Mouse (Mus musculus) erythroid progenitor cell, adult 5-6 weeks (primary cell): ENCODE data around the gene Fam210b. TPM values are rescaled to one million over a fixed set of nuclear protein-coding genes. Genes with fewer than 3 reads are reported as not detected.

Source experiments
- ATAC-seq: replicated peaks from 2 replicates; pipeline ENCODE4 v1.8.0; 2016; ENCODE audit warnings: moderate number of reproducible peaks, mild to moderate bottlenecking, moderate TSS enrichment, inconsistent platforms; ENCODE audit not compliant: poor library complexity, low FRiP score, severe bottlenecking
- total RNA-seq, 2 experiments: library from RNA; stranded (forward) in 1 of 2; stranded (reverse) in 1 of 2; fragments of 150-400 nt in 1 of 2; fragments of 186-747, 209-891 nt in 1 of 2; gene quantifications; 2 replicates each; pipeline versions ENCODE4 v1.2.3 to v1.2.4; 2015 to 2017; ENCODE audit warnings: low replicate concordance in 2 of 2

The Fam210b gene
- total RNA-seq, 2 experiments from 2014 or later, result 77.2 to 105 TPM

DNA sequence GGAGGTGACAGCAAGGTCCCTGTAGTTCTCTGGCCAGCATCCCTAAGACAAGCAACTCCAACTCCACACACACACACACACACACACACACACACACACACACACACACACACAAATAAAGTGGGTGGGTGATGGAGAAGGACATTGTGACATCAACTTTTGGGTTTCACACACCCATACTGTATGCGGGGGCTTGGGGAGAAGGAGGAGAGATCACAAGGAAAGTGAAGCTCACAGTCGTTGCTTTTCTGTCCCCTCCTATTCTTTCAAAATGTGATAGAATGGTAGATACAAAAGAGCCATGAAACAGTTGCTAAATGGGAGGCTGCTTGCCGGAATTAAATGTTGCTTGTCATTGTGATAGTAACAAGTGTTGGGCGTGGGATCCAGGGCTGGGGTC, 49.3 kb downstream of the Fam210b start:
- ATAC-seq, result no peak

DNA sequence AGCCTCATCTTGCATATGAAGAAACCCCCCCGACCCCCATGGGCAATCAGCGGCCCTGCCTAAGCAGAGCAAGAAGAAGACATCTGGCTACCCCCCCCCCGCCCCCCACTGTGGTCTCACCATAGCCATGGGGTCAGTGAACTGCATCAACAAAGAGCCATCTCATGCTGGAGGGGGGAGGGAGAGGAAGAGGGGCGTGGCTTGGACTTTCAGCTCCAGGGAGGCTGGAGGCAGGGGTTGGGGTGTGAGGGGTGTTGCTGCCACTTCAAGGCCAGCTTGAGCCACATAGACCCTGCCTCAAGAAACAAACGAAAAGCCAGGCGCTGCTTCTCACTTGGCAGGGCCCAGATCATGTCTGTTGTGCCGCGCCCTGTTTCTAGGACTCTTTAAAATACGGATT, 50.6 kb downstream of the Fam210b start:
- ATAC-seq, result no peak

DNA sequence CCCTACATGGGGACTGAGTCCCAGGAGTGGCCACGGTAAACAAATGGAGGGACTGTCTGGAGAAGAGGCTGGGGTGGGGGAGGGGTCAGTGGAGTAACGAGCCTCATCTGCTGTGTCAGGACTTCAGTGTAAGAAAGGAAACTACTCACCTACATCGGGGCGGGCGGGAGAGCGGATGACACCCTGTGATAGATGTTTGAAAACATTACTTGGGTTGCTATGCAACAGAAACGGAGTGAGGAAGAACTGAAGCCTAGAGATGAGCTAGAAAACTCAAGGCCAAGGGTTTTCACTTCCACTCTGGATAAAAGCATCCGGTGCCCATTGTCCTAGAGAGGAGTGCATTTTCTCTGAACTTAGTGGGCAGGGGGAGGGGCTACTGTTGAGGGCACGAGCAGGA, 54.5 kb downstream of the Fam210b start:
- no peak for ATAC-seq

DNA sequence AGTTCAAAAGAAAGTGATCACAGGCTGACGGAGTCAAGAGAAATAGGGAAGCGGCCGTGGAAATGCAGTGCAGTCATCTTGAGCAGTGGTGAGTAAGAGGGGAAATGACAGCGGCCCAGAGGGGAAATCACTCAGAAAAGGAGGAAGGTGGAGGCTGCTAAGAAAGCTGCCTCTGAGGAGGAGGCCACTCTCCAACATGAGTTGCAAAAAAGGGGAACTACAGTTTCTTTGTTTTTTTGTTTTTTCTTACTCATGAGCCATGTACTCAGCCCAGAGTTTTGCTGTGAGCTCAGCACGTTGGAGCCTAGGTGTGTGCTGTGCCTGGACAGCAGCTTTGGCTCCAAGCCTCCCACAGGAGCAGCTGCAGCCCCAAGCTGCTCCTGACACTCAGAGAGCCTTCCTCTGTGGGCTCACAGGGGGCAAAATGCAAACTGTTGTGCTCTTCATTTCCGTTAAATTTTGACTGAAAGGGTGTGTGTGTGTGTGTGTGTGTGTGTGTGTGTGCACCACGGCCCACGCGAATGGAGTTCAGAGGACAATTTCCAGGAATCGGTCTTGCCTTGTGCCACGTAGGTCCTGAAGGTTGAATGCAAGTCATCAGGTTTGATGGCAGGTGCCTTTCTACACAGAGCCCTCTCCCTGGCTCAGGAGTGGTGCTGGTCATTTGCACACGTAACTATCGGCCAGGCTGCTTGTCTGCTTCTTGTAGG, 55.9 kb downstream of the Fam210b start:
- ATAC-seq, result no peak

DNA sequence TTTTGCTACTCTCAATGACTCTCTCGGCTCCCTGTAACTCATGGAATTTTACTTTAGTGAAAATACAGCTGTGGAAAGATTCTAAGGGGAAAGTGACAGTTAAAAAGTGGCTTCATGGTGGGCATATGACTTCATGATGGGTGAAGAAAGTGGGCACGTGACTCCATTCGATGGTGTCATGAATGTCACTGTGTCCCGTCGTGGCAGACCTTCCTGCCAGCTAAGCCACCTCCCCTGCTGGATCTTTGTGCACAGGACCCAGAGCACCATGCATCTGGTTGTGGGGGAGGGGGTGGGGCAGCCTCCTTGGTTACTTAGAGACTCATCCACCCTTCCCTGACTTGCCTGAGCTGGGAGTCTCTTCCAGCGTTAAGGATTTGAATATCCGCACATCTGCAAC, 58.9 kb downstream of the Fam210b start:
- no peak for ATAC-seq

DNA sequence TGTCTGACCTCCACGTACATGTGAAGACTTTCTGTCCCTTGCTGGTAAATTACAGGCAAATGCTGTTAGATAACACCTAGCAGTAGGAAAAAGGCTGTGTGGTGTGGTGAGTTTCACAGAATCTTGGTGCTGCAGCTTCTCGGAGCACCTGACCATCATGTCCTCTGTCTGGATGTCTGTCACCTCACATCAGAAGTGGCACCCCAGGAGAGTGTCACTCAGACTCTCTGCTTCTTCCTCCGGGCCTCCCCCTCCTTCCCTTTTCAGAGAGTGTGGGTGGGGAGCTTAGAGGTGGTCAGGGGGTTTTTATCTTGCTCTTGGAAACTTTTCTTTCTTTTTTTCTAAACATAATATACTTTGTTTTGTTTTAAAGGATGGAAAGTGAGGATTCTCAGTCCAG, 59.6 kb downstream of the Fam210b start:
- no peak for ATAC-seq

Other genes with a start within 250 kb of the Fam210b start
- gene Mc3r, start 97.1 kb upstream of the Fam210b start, total RNA-seq (2015; ENCODE audit: low replicate concordance), result not detected in 2 replicates
- not detected in 2 replicates for gene Mc3r, start 97.1 kb upstream of the Fam210b start, total RNA-seq (2017; ENCODE audit: low replicate concordance)
- gene Aurka, start 25.0 kb downstream of the Fam210b start, total RNA-seq (2015; ENCODE audit: low replicate concordance), result 198 and 222 TPM in 2 replicates
- gene Aurka, start 25.0 kb downstream of the Fam210b start, total RNA-seq (2017; ENCODE audit: low replicate concordance), result 219 and 316 TPM in 2 replicates
- 14.1 and 21.4 TPM in 2 replicates for gene Cstf1, start 25.1 kb downstream of the Fam210b start, total RNA-seq (2015; ENCODE audit: low replicate concordance)
- 17.1 and 42.2 TPM in 2 replicates for gene Cstf1, start 25.1 kb downstream of the Fam210b start, total RNA-seq (2017; ENCODE audit: low replicate concordance)
- gene Cass4, start 48.2 kb downstream of the Fam210b start, total RNA-seq (2015; ENCODE audit: low replicate concordance), result not detected in 2 replicates
- gene Cass4, start 48.2 kb downstream of the Fam210b start, total RNA-seq (2017; ENCODE audit: low replicate concordance), result 0.77 TPM in 1 of 2 replicates, not detected in the other
- gene Rtf2, start 95.0 kb downstream of the Fam210b start, total RNA-seq (2015; ENCODE audit: low replicate concordance), result 22.7 and 24.7 TPM in 2 replicates
- 47.1 and 74.4 TPM in 2 replicates for gene Rtf2, start 95.0 kb downstream of the Fam210b start, total RNA-seq (2017; ENCODE audit: low replicate concordance)
- gene Gcnt7, start 113.0 kb downstream of the Fam210b start, total RNA-seq (2015; ENCODE audit: low replicate concordance), result not detected in 2 replicates
- gene Gcnt7, start 113.0 kb downstream of the Fam210b start, total RNA-seq (2017; ENCODE audit: low replicate concordance), result not detected in 2 replicates
- not detected in 2 replicates for gene Fam209, start 127.0 kb downstream of the Fam210b start, total RNA-seq (2015; ENCODE audit: low replicate concordance)
- gene Fam209, start 127.0 kb downstream of the Fam210b start, total RNA-seq (2017; ENCODE audit: low replicate concordance), result 1.8 and 3.9 TPM in 2 replicates
- gene Tfap2c, start 204.0 kb downstream of the Fam210b start, total RNA-seq (2015; ENCODE audit: low replicate concordance), result not detected in 2 replicates
- not detected in 2 replicates for gene Tfap2c, start 204.0 kb downstream of the Fam210b start, total RNA-seq (2017; ENCODE audit: low replicate concordance)